Mouse (Mus musculus) testis, postnatal 10 days (tissue): Measurements from ENCODE around the gene Olfr722.
"Not testable (repeated sequence)": the region's sequence is repeated elsewhere in the genome, so short reads cannot be mapped to it uniquely, and the experiment has no call there.

ENCODE experiments used
- DNase-seq: peaks from one replicate; pipeline ENCODE4 v3.0.0; 2021; ENCODE audit warnings: low spot score

Olfr722 gene

GRCm38 (mm10) chr14:49901899-49902298, at the start of gene Olfr722:
Gene Olfr722, minus strand, starts transcription at chr14:49901999.
- no peak for DNase-seq

GRCm38 (mm10) chr14:49931687-49932086, 29.9 kb upstream of the Olfr722 start, which contains the start of gene Olfr723:
Gene Olfr723, minus strand, starts transcription at chr14:49931787.
- DNase-seq: not testable (repeated sequence)

- no peak for DNase-seq
These were observed 41.4 kb downstream of the Olfr722 start for GRCm38 (mm10) chr14:49860387-49860786.
